Mouse (Mus musculus): ENCODE measurements around the gene Baz2b.

- TF ChIP-seq GATA1 (IDR thresholded peaks at IDR 0.05; ENCODE audit: borderline replicate concordance, low read length) (no peak), FLI1 (IDR thresholded peaks at IDR 0.05; ENCODE audit: low read length) (no peak)
Measured at GRCm38 (mm10) chr2:60109001-60109400, 100.6 kb downstream of the Baz2b start.

All from megakaryocyte, embryonic 14.5 days (primary cell).